Mouse (Mus musculus) kidney, adult 2 months (tissue): ENCODE data around the gene Bex1.

Source experiments
- CTCF ChIP-seq: fragments of 200-500 bp; conservative IDR thresholded peaks from 2 replicates; pipeline ENCODE4 v1.5.1; 2011; ENCODE audit warnings: low read depth, mild to moderate bottlenecking, control low read depth, low read length, moderate library complexity, mixed read lengths; ENCODE audit not compliant: insufficient read depth, insufficient read length
- POLR2A ChIP-seq: fragments of 200-500 bp; IDR thresholded peaks from one replicate; pipeline ENCODE4 v1.6.1; 2011; ENCODE audit warnings: low read depth, low read length, control low read depth

GRCm38 (mm10) chrX:136171189-136172117 lies 43.9 kb downstream of the Bex1 start:
- TF ChIP-seq POLR2A (no peak), CTCF (no peak)
